Mouse (Mus musculus) monocyte, adult 59 days (primary cell): ENCODE results near the gene Scarf1. TPM values are rescaled to one million over a fixed set of nuclear protein-coding genes. Genes with fewer than 3 reads are reported as not detected.

Experiments used
- total RNA-seq, 2 experiments: library from RNA; stranded (reverse); gene quantifications; one replicate each; pipeline ENCODE4 v1.2.4; 2023

The Scarf1 gene
- total RNA-seq = 1 to 10 TPM; 4.5 to 5.0 TPM

DNA sequence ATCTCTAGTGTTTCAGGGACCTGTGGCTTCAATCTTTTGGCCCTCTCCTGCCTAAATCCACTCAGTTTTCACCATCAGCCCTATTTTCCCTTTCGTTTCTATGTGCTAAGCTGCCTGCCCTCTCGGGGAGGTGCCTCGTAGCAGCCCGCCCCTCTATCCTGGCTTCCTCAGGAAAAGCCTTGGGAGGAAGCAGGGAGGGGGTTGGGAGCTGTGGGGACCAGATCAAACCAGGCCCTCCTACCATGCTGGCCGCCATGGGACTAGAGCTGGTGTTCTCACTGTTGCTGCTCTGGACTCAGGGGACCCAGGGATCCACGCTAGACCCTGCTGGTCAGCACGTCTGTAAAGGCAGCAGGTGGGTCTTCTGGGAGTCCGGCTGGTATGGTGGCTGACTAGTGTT is at the start of gene Scarf1:
Gene Scarf1, plus strand, starts transcription at position 205 of the 400 bp plus-strand sequence.

DNA sequence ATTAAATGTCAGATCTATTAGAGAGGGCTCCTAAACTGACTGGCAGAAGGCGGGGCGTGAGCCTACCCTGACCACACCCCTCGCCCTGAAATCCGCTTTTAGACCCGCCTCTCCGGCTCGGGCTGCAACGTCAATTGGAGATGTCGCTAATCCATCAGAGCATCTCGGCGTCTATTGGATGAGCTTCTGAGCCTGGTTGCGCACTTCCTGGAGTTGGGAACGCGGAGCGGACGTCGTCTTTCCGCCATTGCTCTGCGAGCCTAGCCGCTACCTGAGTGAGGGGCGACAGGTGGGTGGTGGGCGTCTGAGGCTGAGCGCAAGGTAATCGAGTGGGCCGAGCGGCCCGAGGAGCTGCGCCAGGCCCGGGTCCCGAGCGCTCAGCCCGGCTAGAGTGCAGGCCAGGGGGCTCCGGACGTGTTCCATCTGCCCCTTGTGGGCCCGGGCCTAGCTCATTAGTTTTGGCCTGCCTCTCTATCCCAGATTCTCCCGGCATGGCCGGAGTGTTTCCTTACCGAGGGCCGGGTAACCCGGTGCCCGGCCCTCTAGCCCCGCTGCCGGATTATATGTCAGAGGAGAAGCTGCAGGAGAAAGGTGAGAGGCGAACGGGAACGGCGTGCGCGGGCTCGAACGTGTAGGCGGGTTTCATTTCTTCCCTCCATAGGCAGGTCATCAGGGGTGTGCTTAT is 26.6 kb upstream of the Scarf1 start, which contains the start of gene Prpf8:
Gene Prpf8, plus strand, starts transcription at position 216 of the 685 bp plus-strand sequence.

DNA sequence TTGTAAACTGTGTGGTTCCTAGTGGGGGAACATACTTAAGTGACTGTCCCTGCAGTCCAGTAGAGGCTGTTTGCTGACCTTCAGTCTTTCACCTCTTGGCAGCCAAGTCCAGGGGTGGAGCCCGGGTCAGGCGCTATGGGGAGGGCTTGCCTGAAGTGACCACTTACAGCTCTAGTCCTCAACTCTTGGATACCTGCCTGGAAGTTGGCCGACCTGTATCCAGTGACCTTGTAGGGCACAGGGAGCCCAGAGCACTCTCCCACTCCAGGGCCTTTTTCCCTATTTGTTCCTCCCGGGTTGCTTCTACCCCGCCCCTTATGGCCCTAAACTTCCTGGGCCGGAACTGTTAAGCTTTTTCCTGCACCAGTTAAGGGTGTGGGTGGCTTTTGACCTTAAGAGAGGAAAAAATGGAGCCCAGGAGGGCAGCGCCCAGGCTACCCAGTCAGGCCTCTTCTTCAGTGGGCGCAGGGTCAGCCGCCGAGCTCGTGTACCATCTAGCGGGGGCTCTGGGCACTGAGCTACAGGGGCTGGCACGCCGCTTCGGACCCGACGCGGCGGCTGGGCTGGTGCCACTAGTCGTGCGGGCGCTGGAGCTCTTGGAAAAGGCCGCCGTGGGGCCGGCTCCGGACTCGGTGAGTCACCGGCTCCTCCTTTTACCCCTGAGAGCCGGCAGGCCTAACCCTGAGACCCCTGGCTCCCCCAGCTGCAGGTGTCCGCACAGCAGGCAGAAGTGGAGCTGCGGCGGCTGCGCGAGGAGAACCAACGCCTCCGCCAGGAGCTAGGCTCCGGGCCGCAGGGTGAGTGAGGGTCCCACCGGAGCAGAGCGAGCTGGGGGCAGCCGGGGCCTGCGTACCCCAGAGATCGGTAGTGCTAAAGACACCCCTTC is 3.4 kb upstream of the Scarf1 start, which contains the start of gene Rilp:
Gene Rilp, plus strand, starts transcription at position 354 of the 886 bp plus-strand sequence.

GRCm38 (mm10) chr11:75531469-75532242 is 18.3 kb downstream of the Scarf1 start, which contains the start of gene Slc43a2:
Gene Slc43a2 (plus strand): TSS chr11:75531694.

Other genes starting within 250 kb of the Scarf1 start
- gene Rpa1, start 165.2 kb upstream of the Scarf1 start, total RNA-seq = 10 to 100 TPM; 27.9 to 31.4 TPM
- 1 to 10 TPM; 2.9 to 3.1 TPM for gene Smyd4, start 165.1 kb upstream of the Scarf1 start, total RNA-seq
- gene Serpinf1, start 90.8 kb upstream of the Scarf1 start, total RNA-seq = 10 to 100 TPM in 1 of 2 experiments, 1 to 10 TPM in 1; 9.7 to 10.2 TPM
- gene Serpinf2, start 73.9 kb upstream of the Scarf1 start, total RNA-seq = under 1 TPM; 0.24 to 0.86 TPM
- 10 to 100 TPM; 45.3 to 46.2 TPM for gene Wdr81, start 58.8 kb upstream of the Scarf1 start, total RNA-seq
- gene Tlcd2, start 51.8 kb upstream of the Scarf1 start, total RNA-seq = 1 to 10 TPM; 4.7 to 5.7 TPM
- 100 to 1,000 TPM; 112 to 118 TPM for gene Prpf8, start 26.7 kb upstream of the Scarf1 start, total RNA-seq
- gene Rilp, start 3.4 kb upstream of the Scarf1 start, total RNA-seq = 1 to 10 TPM; 6.6 to 9.5 TPM
- 100 to 1,000 TPM; 172 TPM for gene Slc43a2, start 18.2 kb downstream of the Scarf1 start, total RNA-seq
- gene Pitpna, start 74.6 kb downstream of the Scarf1 start, total RNA-seq = 100 to 1,000 TPM; 398 to 416 TPM
- gene Inpp5k, start 117.4 kb downstream of the Scarf1 start, total RNA-seq = 100 to 1,000 TPM; 101 to 111 TPM
- 100 to 1,000 TPM; 168 to 182 TPM for gene Myo1c, start 137.0 kb downstream of the Scarf1 start, total RNA-seq
- 100 to 1,000 TPM in 1 of 2 experiments, 10 to 100 TPM in 1; 95.5 to 118 TPM for gene Crk, start 165.7 kb downstream of the Scarf1 start, total RNA-seq
- gene Ywhae, start 219.3 kb downstream of the Scarf1 start, total RNA-seq = 100 to 1,000 TPM; 272 to 284 TPM